Mouse (Mus musculus): ENCODE results near the gene Pou3f1.
A peak's percentile ranks its signal among the peaks of the same experiment; 100 is the strongest.
"Not testable (repeated sequence)": the region's sequence is repeated elsewhere in the genome, so short reads cannot be mapped to it uniquely, and the experiment has no call there.

The Pou3f1 gene

GRCm38 (mm10) chr4:124693135-124693894 is 36.7 kb downstream of the Pou3f1 start, which contains the start of gene Utp11:
Utp11 (minus strand) TSS chr4:124693600.
- DNase-seq: peak; percentile 90

DNA sequence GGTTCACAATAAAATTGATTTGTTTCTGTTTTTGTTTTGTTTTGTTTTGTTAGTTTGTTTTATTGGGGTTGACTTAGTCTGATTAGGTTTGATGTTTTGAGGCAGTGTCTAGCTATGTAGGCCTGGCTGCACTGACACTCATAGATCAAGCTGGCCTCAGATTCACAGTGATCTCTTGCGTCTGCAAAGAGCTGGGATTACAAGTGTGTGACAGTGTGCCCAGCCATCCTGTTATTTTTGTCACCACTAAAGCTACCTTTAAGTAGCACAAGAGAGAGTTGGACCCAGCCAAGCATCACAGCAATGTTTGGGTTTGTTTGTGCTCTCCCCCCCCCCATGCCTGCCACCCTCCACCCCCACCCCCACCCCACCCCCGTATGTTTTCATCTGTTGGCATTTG is 38.0 kb downstream of the Pou3f1 start:
- DNase-seq: no peak

DNA sequence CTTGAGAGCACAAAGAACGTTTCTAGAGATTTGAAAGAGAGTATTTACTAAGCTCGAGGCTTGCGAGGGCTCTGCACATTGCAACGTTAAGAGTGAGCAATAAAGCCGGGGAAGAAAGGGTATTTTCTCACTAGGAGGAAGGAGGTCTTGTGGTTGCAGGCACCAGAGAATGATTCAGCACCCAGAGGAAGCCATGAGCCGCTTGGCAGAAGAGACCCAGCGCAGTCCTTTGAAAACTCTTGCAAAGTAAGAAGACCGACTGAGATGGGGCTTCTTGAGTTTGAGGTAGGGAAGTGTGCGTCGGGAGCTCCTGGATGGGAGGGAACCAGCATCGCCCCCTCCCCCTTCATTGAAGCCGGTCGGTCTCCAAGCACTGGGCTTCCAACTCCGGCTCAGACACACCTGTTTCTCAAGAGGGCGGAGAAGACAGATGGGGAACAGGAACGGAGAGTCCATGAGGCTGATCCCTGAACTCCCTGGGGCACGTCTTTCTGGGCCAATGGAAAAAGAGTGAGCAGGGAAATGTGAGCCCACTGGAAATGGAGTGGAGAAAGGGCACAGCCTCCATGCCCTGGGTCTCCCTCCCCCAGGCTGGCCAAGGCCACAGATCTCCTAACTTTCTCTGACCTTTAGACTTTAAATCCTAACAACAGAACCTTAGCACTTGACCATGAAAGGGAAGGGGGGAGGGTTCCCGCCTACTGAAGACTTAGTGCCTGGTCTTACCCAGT is 39.3 kb downstream of the Pou3f1 start:
- no peak for DNase-seq

GRCm38 (mm10) chr4:124699791-124700190 is 43.2 kb downstream of the Pou3f1 start:
- no peak for DNase-seq

- DNase-seq: no peak
Observed at GRCm38 (mm10) chr4:124700248-124700971, 43.8 kb downstream of the Pou3f1 start, which contains the start of gene Fhl3. Fhl3 (plus strand) TSS chr4:124700701.

- no peak for DNase-seq
Observed at GRCm38 (mm10) chr4:124701052-124701845, 44.6 kb downstream of the Pou3f1 start.

GRCm38 (mm10) chr4:124701916-124702315 is 45.3 kb downstream of the Pou3f1 start:
- DNase-seq: no peak

DNA sequence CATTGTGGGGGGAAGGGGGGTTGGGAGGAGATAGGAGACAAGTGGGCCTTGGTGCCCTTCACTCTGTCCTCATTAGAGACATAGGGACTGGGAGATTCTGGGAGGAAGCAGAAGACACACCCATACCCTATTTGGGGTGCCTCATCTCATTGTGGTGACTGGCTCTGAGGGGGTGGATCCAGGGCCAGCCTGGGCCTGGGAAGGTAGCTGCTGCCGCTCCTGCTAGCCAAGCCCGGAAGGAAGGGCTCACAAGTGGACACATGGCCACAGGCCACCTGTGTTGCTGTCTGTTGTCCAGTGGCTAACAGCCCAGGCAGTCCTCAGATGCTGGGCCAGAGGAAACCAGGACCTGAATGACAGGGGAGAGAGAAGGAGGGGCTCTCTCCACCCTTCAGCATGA is 46.8 kb downstream of the Pou3f1 start:
- DNase-seq: no peak

DNA sequence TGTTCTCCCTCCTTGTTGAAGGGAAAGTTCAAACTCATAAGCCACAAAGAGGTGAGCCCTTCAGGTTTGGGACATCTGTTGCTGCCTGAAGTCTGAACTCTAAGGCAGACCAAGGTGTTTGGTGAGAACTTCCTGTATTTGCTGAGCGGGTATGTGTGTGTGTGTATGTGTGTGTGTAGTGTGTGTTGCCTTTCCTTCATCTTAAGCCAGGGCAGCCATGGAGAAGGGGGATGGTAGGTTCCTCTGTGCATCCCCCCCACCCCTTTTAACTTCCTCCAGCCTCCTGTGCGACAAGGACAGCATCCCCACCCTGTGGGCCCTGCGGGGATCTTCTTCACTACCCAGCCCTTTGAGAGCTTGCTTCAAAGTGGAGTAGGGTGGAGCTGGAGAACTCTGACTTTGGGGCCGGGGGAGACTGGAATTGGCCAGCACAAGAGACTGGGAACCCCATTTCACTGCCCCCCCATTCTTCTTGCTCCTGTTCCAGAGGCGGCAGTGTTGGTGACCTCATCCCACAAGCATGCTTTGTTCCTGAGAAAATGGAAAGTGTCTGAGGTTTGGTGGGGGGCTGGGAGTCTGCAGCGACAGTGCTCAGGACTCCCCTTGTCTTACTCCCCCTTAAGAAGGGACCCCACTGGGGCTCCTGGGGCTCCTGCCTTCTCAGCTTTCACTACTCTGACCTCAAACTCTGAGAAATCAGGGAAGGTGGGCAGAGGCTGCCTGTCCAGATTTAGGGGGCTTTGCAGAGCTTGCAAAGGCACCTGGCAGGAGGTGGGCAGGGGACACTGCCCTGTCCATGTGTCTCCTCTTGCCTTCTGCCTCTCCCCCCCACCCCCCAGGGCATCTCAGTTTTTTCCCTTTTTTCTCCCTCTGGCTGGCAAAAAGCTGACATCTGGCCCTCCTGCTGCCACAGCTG is 47.5 kb downstream of the Pou3f1 start:
- DNase-seq: no peak

DNA sequence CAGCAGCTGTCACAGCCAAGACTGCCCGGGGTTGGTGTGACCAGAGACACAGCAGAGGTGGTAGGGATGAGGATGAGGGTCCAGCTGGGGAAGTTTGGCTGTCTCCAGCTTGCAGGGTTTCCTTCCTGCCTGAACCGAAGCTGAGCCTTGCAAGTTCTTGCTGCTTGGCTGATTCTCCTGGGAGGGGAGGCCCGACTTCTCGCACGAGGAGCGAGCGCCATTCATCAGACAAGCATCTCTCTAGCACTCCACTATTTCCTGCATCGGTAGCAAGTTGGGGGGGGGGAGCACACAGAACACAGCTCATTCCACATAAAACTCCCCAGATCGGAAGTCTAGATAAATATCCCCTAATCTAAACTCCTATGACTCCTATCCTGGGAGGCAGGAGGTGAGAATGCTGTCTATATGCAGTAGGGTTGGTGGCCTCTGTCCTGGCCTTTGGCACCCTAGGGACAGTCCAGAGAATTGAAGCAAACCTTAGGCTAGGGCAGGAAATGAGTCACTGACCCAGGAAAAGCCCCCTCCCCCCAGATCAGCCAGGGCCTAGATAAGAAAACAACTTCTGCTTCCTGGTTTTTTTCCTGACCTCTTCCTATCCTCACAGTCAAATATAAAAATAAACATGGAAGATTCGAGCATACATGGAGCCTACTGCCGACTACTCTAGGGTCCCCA is 48.3 kb downstream of the Pou3f1 start:
- no peak for DNase-seq

DNA sequence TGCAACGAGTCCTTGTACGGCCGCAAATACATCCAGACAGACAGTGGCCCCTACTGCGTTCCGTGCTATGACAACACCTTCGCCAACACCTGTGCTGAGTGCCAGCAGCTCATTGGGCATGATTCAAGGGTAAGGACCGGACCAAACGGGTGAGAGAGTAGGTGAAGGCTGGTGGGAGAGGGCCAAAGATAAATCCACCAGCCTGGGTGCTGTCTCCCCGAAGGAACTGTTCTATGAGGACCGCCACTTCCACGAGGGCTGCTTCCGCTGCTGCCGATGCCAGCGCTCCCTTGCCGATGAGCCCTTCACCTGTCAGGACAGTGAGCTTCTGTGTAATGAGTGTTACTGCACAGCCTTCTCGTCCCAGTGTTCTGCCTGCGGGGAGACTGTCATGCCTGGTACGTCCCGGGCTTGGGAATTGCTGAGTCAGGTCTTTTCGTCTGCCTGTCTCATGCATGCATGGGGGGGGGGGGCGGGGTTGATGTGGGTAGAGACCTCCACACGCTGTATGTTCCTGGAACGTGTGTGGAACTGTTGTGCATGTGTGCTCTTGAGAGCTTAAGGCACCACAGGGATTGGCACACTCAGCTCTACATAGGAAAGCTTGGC is 49.2 kb downstream of the Pou3f1 start:
- no peak for DNase-seq

DNA sequence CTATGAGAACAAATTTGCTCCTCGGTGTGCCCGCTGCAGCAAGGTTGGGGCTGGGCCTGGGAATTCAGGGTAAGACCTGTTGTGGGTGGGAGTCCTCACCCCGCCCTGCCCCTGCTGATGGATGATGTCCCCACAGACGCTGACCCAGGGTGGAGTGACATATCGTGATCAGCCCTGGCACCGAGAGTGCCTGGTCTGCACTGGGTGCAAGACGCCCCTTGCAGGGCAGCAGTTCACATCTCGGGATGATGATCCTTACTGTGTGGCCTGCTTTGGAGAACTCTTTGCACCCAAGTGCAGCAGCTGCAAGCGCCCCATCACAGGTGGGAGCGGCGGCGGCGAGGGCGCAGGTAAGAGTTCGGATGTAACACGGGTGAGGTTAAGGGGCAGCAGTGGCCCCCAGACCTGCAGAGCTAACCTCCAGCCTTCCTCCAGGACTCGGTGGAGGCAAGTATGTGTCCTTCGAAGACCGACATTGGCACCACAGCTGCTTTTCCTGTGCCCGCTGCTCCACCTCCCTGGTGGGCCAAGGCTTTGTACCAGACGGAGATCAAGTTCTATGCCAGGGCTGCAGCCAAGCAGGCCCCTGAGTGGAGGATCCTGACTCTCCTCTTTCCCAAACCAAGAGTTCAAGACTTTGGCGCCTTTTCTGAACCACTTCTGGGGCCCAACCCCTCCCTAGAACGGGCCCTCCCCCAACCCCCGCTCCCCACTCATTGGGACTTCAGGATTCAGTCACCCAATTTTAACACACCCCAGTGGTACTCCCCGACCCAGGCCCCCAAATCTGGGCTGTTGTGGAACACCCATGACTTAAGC is 51.0 kb downstream of the Pou3f1 start:
- DNase-seq: not testable (repeated sequence)

- DNase-seq: not testable (repeated sequence)
Observed at GRCm38 (mm10) chr4:124708200-124708517, 51.6 kb downstream of the Pou3f1 start.

GRCm38 (mm10) chr4:124708518-124709477 is 52.2 kb downstream of the Pou3f1 start:
- DNase-seq: peak; percentile 77

- DNase-seq: no peak
Observed at GRCm38 (mm10) chr4:124709961-124710446, 53.4 kb downstream of the Pou3f1 start.

Data from right cerebral cortex, adult 18-20 months (tissue).